Mouse (Mus musculus) embryonic facial prominence, embryonic 14.5 days (tissue): Measurements from ENCODE around the gene Clec12a. TPM values are rescaled to one million over a fixed set of nuclear protein-coding genes. Genes with fewer than 3 reads are reported as not detected.

ENCODE experiments used
- ATAC-seq: fragments of 200-750 bp; cut with Nextera tagmentation; 2 replicates; pipeline ENCODE4 v1.8.0; 2017; ENCODE audit warnings: low read depth, moderate number of reproducible peaks, moderate TSS enrichment
- DNase-seq: peaks from one replicate; pipeline ENCODE4 v3.0.0-alpha.2; 2015; ENCODE audit warnings: low spot score
- H3K27ac ChIP-seq: fragments of 300-500 bp; sonication (generic); replicated peaks from 2 replicates; pipeline ENCODE4 v1.5.1; 2014; ENCODE audit warnings: low read depth, mild to moderate bottlenecking, low read length, moderate library complexity
- H3K27me3 ChIP-seq: fragments of 300-500 bp; sonication (generic); replicated peaks from 2 replicates; pipeline ENCODE4 v1.6.1; 2014; ENCODE audit warnings: low read length; ENCODE audit not compliant: control insufficient read depth, insufficient read depth
- H3K36me3 ChIP-seq: fragments of 300-500 bp; sonication (generic); 2 replicates; pipeline ENCODE4 v1.6.1; 2014; ENCODE audit warnings: low read length, mixed read lengths; ENCODE audit not compliant: control insufficient read depth, insufficient read depth
- H3K4me1 ChIP-seq: fragments of 300-500 bp; sonication (generic); 2 replicates; pipeline ENCODE4 v1.6.1; 2014; ENCODE audit warnings: antibody characterized with exemption, low read length; ENCODE audit not compliant: control insufficient read depth, insufficient read depth
- H3K4me2 ChIP-seq: fragments of 300-500 bp; sonication (generic); 2 replicates; pipeline ENCODE4 v1.6.1; 2014; ENCODE audit warnings: low read depth, mild to moderate bottlenecking, low read length, moderate library complexity, mixed read lengths
- H3K4me3 ChIP-seq: fragments of 300-500 bp; sonication (generic); 2 replicates; pipeline ENCODE4 v1.5.1; 2014; ENCODE audit warnings: low read depth, mild to moderate bottlenecking, low read length
- H3K9ac ChIP-seq: fragments of 300-500 bp; sonication (generic); 2 replicates; pipeline ENCODE4 v1.6.1; 2014; ENCODE audit warnings: low read depth, mild to moderate bottlenecking, low read length, moderate library complexity, mixed read lengths
- H3K9me3 ChIP-seq: fragments of 300-500 bp; sonication (generic); 2 replicates; pipeline ENCODE4 v1.6.1; 2016; ENCODE audit warnings: low read length; ENCODE audit not compliant: control insufficient read depth
- WGBS: fragments of 180-500 bp; shearing (Covaris S2); extraction: QIAGEN DNeasy Blood & Tissue Kit; methylation state at CpG from one replicate; pipeline ENCODE4 v1.1.7; 2014; 5-methylcytosine and 5-hydroxymethylcytosine counted together
- polyA plus RNA-seq: library from polyadenylated mRNA; unstranded; fragments of >200 nt; fragmentation: Nextera tagmentation; extraction: Ambion mirVana; gene quantifications from 2 replicates; pipeline ENCODE4 v1.2.1, GENCODE M21; 2014

Gene Clec12a
- polyA plus RNA-seq, 1 experiment from 2014 or later = 3.0 TPM

GRCm38 (mm10) chr6:129326568-129327150 lies 15.8 kb upstream of the Clec12a start:
- no peak overlapping the region for H3K4me3 ChIP-seq
- no peaks in the 10 kb centered on the region for H3K4me1 ChIP-seq
- no peak overlapping the region for H3K9ac ChIP-seq
- peak; percentile 36 for DNase-seq
- no peak for ATAC-seq
- H3K27me3 ChIP-seq = no peaks in the 10 kb centered on the region
- H3K36me3 ChIP-seq = no peaks in the 10 kb centered on the region
- H3K4me2 ChIP-seq = no peak overlapping the region
- H3K9me3 ChIP-seq = no peaks in the 10 kb centered on the region
- WGBS = 60% methylated on average over 13 of the region's 13 CpGs
- no peak overlapping the region for H3K27ac ChIP-seq

- WGBS = 58% methylated on average over 11 of the region's 11 CpGs
- H3K9ac ChIP-seq = no peak within 1 kb of the TSS
- no peaks in the 10 kb centered on the region for H3K9me3 ChIP-seq
- no peaks in the 10 kb centered on the region for H3K4me1 ChIP-seq
- ATAC-seq (no peak), DNase-seq (no peak)
- no peaks in the 10 kb centered on the region for H3K27me3 ChIP-seq
- no peak within 1 kb of the TSS for H3K4me2 ChIP-seq
- no peak within 1 kb of the TSS for H3K27ac ChIP-seq
- H3K36me3 ChIP-seq = no peaks in the 10 kb centered on the region
- no peak within 1 kb of the TSS for H3K4me3 ChIP-seq
Observed at GRCm38 (mm10) chr6:129331610-129332009, 10.9 kb upstream of the Clec12a start, which contains the start of gene 4922502D21Rik. TSS of gene 4922502D21Rik (minus strand) at chr6:129331796.

- Histone ChIP-seq H3K36me3 (no peaks in the 10 kb centered on the region), H3K4me3 (no peak overlapping the region), H3K4me2 (no peak overlapping the region), H3K27me3 (no peaks in the 10 kb centered on the region), H3K9ac (no peak overlapping the region), H3K4me1 (no peaks in the 10 kb centered on the region), H3K9me3 (no peaks in the 10 kb centered on the region), H3K27ac (no peak overlapping the region)
- WGBS = 32% methylated on average over 11 of the region's 11 CpGs
- ATAC-seq (peak; percentile 70; the same call in 1 of the 2 replicates), DNase-seq (peak; percentile 71)
Observed at GRCm38 (mm10) chr6:129333674-129334078, 8.8 kb upstream of the Clec12a start.

GRCm38 (mm10) chr6:129337751-129338150 lies 4.7 kb upstream of the Clec12a start:
- no peak for DNase-seq
- Histone ChIP-seq H3K9me3 (no peaks in the 10 kb centered on the region), H3K36me3 (no peaks in the 10 kb centered on the region), H3K4me1 (no peaks in the 10 kb centered on the region), H3K4me2 (no peak overlapping the region), H3K27ac (no peak overlapping the region), H3K4me3 (no peak overlapping the region), H3K27me3 (no peaks in the 10 kb centered on the region), H3K9ac (no peak overlapping the region)
- WGBS = 61% methylated on average over 1 of the region's 1 CpGs
- no peak for ATAC-seq

DNA sequence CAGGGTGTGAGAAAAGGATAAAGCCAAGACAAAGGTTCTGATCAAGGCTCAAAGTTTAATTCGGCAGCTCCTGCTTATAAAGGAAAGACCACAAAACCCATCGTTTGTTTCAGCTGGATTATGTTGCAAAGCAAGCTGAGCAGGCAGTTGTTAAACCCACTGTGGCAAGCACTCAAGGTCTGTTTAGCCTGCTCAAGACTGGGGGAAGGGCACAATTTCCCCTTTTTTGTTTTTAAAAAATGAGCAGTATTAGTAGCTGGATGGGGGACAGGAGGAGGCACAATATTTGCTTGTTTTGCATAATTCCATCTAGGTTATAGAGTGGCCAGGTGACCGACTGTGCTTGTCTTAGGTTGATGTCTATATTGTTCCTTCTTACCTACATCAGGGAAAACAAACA lies 1.9 kb downstream of the Clec12a start:
- WGBS = 76% methylated on average over 3 of the region's 3 CpGs
- Histone ChIP-seq H3K36me3 (no peaks in the 10 kb centered on the region), H3K4me2 (no peak overlapping the region), H3K4me3 (no peak overlapping the region), H3K4me1 (no peaks in the 10 kb centered on the region), H3K27me3 (no peaks in the 10 kb centered on the region), H3K9me3 (peaks cover 8% of the 10 kb centered on the region; the same call in 1 of the 2 replicates), H3K9ac (no peak overlapping the region), H3K27ac (no peak overlapping the region)
- DNase-seq = no peak
- ATAC-seq = no peak

GRCm38 (mm10) chr6:129349524-129350352 lies 7.2 kb downstream of the Clec12a start:
- DNase-seq = peak; percentile 73
- peak; percentile 94 for ATAC-seq
- Histone ChIP-seq H3K4me3 (no peak overlapping the region), H3K4me1 (no peaks in the 10 kb centered on the region), H3K4me2 (no peak overlapping the region), H3K36me3 (no peaks in the 10 kb centered on the region), H3K27me3 (no peaks in the 10 kb centered on the region), H3K27ac (no peak overlapping the region), H3K9ac (no peak overlapping the region), H3K9me3 (peaks cover 8% of the 10 kb centered on the region; the same call in 1 of the 2 replicates)
- WGBS = 51% methylated on average over 4 of the region's 4 CpGs

- H3K27ac ChIP-seq = no peak overlapping the region
- no peak overlapping the region for H3K4me3 ChIP-seq
- no peaks in the 10 kb centered on the region for H3K36me3 ChIP-seq
- ATAC-seq (no peak), DNase-seq (no peak)
- no peak overlapping the region for H3K4me2 ChIP-seq
- WGBS = 87% methylated on average over 3 of the region's 3 CpGs
- H3K9me3 ChIP-seq = peaks cover 8% of the 10 kb centered on the region; the same call in 1 of the 2 replicates
- H3K4me1 ChIP-seq = no peaks in the 10 kb centered on the region
- no peak overlapping the region for H3K9ac ChIP-seq
- no peaks in the 10 kb centered on the region for H3K27me3 ChIP-seq
Observed at GRCm38 (mm10) chr6:129351091-129351490, 8.6 kb downstream of the Clec12a start.

DNA sequence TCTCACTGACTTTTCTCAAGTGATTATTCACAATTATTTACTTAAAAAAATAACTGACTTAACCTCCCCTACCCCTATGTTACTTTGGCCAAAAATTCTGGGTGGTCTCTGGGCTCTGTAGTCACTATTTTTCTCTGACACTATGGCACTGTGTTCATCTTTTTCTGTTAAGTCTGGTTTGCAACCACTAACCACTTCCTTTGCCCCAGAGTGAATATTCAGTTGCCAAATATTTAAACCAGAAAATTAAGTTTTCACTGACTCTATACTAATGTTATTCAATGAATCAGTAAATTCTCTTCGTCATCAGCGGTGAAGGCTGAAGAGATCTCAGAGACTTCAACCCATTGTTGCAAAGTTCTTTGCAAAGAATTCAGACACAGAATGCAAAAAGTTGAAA lies 13.3 kb downstream of the Clec12a start:
- no peak for ATAC-seq
- Histone ChIP-seq H3K4me2 (no peak overlapping the region), H3K27ac (no peak overlapping the region), H3K36me3 (no peaks in the 10 kb centered on the region), H3K9ac (no peak overlapping the region), H3K4me3 (no peak overlapping the region), H3K27me3 (no peaks in the 10 kb centered on the region), H3K4me1 (no peaks in the 10 kb centered on the region), H3K9me3 (no peaks in the 10 kb centered on the region)
- 94% methylated on average over 2 of the region's 2 CpGs for WGBS
- DNase-seq = no peak
